Mouse (Mus musculus): Measurements from ENCODE around the gene Gmeb1.

- TF ChIP-seq CTCF (IDR thresholded peaks at IDR 0.05), result no peak
- TF ChIP-seq EP300 (IDR thresholded peaks at IDR 0.05), result no peak
These were observed 66.4 kb downstream of the Gmeb1 start for GRCm38 (mm10) chr4:132194975-132195374.
